Mouse (Mus musculus): Measurements from ENCODE around the gene Poc1b. TPM values are rescaled to one million over a fixed set of nuclear protein-coding genes. Genes with fewer than 3 reads are reported as not detected.

Gene Poc1b
- polyA plus RNA-seq, 1 experiment = 8.0 TPM

DNA sequence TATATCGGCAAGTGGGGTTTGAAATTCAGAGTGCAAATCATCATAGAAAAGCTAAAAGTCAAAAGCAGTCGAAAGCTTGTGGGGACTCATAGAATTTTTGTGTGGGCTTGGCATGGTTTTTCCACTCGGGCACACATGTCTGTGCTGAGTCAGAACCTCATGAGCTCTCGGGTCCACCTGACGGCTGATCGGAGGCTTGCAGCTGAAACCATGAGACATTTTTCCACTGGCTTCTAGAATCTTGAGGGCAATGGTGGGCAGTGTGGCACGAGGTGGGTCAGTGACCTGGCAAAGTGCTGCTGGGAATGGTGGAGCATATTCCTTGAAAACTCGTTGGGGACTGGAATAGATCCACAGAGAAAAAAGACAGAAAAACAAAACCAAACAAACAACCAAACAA, 114.7 kb downstream of the Poc1b start:
- Histone ChIP-seq H3ac (ENCODE audit: control insufficient read depth, insufficient read length) (no peak overlapping the region), H3K36me3 (ENCODE audit: control insufficient read depth, insufficient read depth) (no peaks in the 10 kb centered on the region)

DNA sequence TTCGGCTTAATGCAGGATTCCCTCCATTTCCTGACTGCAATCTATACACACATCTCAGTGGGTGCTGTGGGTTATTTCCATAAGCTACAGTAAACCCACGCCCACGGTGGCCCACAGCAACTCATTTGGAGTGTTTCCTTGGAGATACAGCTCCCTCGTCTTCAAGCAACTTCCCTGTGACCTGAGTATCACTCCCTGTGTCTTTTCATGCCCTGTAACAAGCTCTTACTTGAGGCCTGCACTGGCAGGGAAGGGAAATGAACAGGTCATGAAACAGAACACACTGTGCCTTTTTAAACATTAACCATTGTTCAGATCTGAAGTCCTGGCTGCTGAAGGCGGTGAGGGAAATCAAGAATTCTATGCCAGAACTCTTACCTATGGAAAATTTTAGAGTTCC, 115.9 kb downstream of the Poc1b start:
- H3K4me2 ChIP-seq (ENCODE audit: low read depth) = no peak overlapping the region
- H3K79me2 ChIP-seq (ENCODE audit: control insufficient read depth, insufficient read depth) = no peaks in the 10 kb centered on the region
- no peak overlapping the region for H3ac ChIP-seq (ENCODE audit: control insufficient read depth, insufficient read length)
- TF ChIP-seq TCF12 (IDR thresholded peaks at IDR 0.05; ENCODE audit: insufficient read depth, poor library complexity, severe bottlenecking) (no peak), POLR2A (IDR thresholded peaks at IDR 0.05; ENCODE audit: insufficient read length, low read depth) (no peak), POLR2AphosphoS2 (IDR thresholded peaks at IDR 0.05; ENCODE audit: insufficient read length, low read depth) (no peak), MAX (IDR thresholded peaks at IDR 0.05; ENCODE audit: low read depth) (no peak), TCF3 (IDR thresholded peaks at IDR 0.05; ENCODE audit: insufficient read length, low read depth) (no peak), CEBPB (IDR thresholded peaks at IDR 0.05; ENCODE audit: insufficient read depth, poor library complexity, severe bottlenecking) (no peak), MYOD1 (IDR thresholded peaks at IDR 0.05; ENCODE audit: control insufficient read depth in 1 of 3, insufficient read length in 2 of 3, low read depth in 2 of 3) (no peak), E2F4 (IDR thresholded peaks at IDR 0.05; ENCODE audit: insufficient read depth) (no peak), USF1 (IDR thresholded peaks at IDR 0.05; ENCODE audit: low read depth) (no peak), SRF (IDR thresholded peaks at IDR 0.05; ENCODE audit: control insufficient read depth, insufficient read length, low read depth) (no peak), REST (IDR thresholded peaks at IDR 0.05; ENCODE audit: insufficient read depth, insufficient read length) (no peak), MYOG (IDR thresholded peaks at IDR 0.05; ENCODE audit: control insufficient read depth in 1 of 3, insufficient read depth in 1 of 3, insufficient read length in 2 of 3, low read depth in 2 of 3) (no peak)
- H3K4me3 ChIP-seq = no peak overlapping the region
- no peaks in the 10 kb centered on the region for H3K27me3 ChIP-seq (ENCODE audit: control insufficient read depth, insufficient read depth, insufficient read length)
- H3K36me3 ChIP-seq (ENCODE audit: control insufficient read depth, insufficient read depth) = no peaks in the 10 kb centered on the region

More for the DNA sequence above, 114.7 kb downstream of the Poc1b start:
- no peaks in the 10 kb centered on the region for H3K79me2 ChIP-seq (ENCODE audit: control insufficient read depth, insufficient read depth)
- no peak overlapping the region for H3K4me2 ChIP-seq (ENCODE audit: low read depth)
- H3K4me3 ChIP-seq = no peak overlapping the region
- TF ChIP-seq USF1 (IDR thresholded peaks at IDR 0.05; ENCODE audit: low read depth) (no peak), MYOD1 (IDR thresholded peaks at IDR 0.05; ENCODE audit: control insufficient read depth in 1 of 3, insufficient read length in 2 of 3, low read depth in 2 of 3) (no peak), MAX (IDR thresholded peaks at IDR 0.05; ENCODE audit: low read depth) (no peak), SRF (IDR thresholded peaks at IDR 0.05; ENCODE audit: control insufficient read depth, insufficient read length, low read depth) (no peak), TCF3 (IDR thresholded peaks at IDR 0.05; ENCODE audit: insufficient read length, low read depth) (no peak), REST (IDR thresholded peaks at IDR 0.05; ENCODE audit: insufficient read depth, insufficient read length) (no peak), POLR2AphosphoS2 (IDR thresholded peaks at IDR 0.05; ENCODE audit: insufficient read length, low read depth) (no peak), CEBPB (IDR thresholded peaks at IDR 0.05; ENCODE audit: insufficient read depth, poor library complexity, severe bottlenecking) (no peak), POLR2A (IDR thresholded peaks at IDR 0.05; ENCODE audit: insufficient read length, low read depth) (no peak), MYOG (IDR thresholded peaks at IDR 0.05; ENCODE audit: control insufficient read depth in 1 of 3, insufficient read depth in 1 of 3, insufficient read length in 2 of 3, low read depth in 2 of 3) (no peak), TCF12 (IDR thresholded peaks at IDR 0.05; ENCODE audit: insufficient read depth, poor library complexity, severe bottlenecking) (no peak), E2F4 (IDR thresholded peaks at IDR 0.05; ENCODE audit: insufficient read depth) (no peak)
- no peaks in the 10 kb centered on the region for H3K27me3 ChIP-seq (ENCODE audit: control insufficient read depth, insufficient read depth, insufficient read length)

- no peaks in the 10 kb centered on the region for H3K36me3 ChIP-seq (ENCODE audit: control insufficient read depth, insufficient read depth)
- H3K27me3 ChIP-seq (ENCODE audit: control insufficient read depth, insufficient read depth, insufficient read length) = no peaks in the 10 kb centered on the region
- H3K4me3 ChIP-seq = no peak overlapping the region
- no peaks in the 10 kb centered on the region for H3K79me2 ChIP-seq (ENCODE audit: control insufficient read depth, insufficient read depth)
- TF ChIP-seq REST (IDR thresholded peaks at IDR 0.05; ENCODE audit: insufficient read depth, insufficient read length) (no peak), TCF3 (IDR thresholded peaks at IDR 0.05; ENCODE audit: insufficient read length, low read depth) (no peak), MAX (IDR thresholded peaks at IDR 0.05; ENCODE audit: low read depth) (no peak), MYOG (IDR thresholded peaks at IDR 0.05; ENCODE audit: control insufficient read depth in 1 of 3, insufficient read depth in 1 of 3, insufficient read length in 2 of 3, low read depth in 2 of 3) (no peak), USF1 (IDR thresholded peaks at IDR 0.05; ENCODE audit: low read depth) (no peak), MYOD1 (IDR thresholded peaks at IDR 0.05; ENCODE audit: control insufficient read depth in 1 of 3, insufficient read length in 2 of 3, low read depth in 2 of 3) (no peak), E2F4 (IDR thresholded peaks at IDR 0.05; ENCODE audit: insufficient read depth) (no peak), CEBPB (IDR thresholded peaks at IDR 0.05; ENCODE audit: insufficient read depth, poor library complexity, severe bottlenecking) (no peak), POLR2A (IDR thresholded peaks at IDR 0.05; ENCODE audit: insufficient read length, low read depth) (no peak), TCF12 (IDR thresholded peaks at IDR 0.05; ENCODE audit: insufficient read depth, poor library complexity, severe bottlenecking) (no peak), POLR2AphosphoS2 (IDR thresholded peaks at IDR 0.05; ENCODE audit: insufficient read length, low read depth) (no peak), SRF (IDR thresholded peaks at IDR 0.05; ENCODE audit: control insufficient read depth, insufficient read length, low read depth) (no peak)
- no peak overlapping the region for H3K4me2 ChIP-seq (ENCODE audit: low read depth)
- H3ac ChIP-seq (ENCODE audit: control insufficient read depth, insufficient read length) = no peak overlapping the region
Measured at GRCm38 (mm10) chr10:99224218-99224617, 117.4 kb downstream of the Poc1b start.

- no peaks in the 10 kb centered on the region for H3K79me2 ChIP-seq (ENCODE audit: control insufficient read depth, insufficient read depth)
- H3ac ChIP-seq (ENCODE audit: control insufficient read depth, insufficient read length) = no peak overlapping the region
Measured at GRCm38 (mm10) chr10:99226782-99227181, 119.9 kb downstream of the Poc1b start.

More at GRCm38 (mm10) chr10:99226782-99227181, 119.9 kb downstream of the Poc1b start:
- no peaks in the 10 kb centered on the region for H3K27me3 ChIP-seq (ENCODE audit: control insufficient read depth, insufficient read depth, insufficient read length)
- no peaks in the 10 kb centered on the region for H3K36me3 ChIP-seq (ENCODE audit: control insufficient read depth, insufficient read depth)
- no peak for TF ChIP-seq E2F4 (IDR thresholded peaks at IDR 0.05; ENCODE audit: insufficient read depth)
- no peak overlapping the region for H3K4me3 ChIP-seq
- no peak overlapping the region for H3K4me2 ChIP-seq (ENCODE audit: low read depth)

Measured in myocyte (in vitro differentiated cells).